21 mouse cellular contexts compared by ENCODE assay signal in the genomic region with DNA sequence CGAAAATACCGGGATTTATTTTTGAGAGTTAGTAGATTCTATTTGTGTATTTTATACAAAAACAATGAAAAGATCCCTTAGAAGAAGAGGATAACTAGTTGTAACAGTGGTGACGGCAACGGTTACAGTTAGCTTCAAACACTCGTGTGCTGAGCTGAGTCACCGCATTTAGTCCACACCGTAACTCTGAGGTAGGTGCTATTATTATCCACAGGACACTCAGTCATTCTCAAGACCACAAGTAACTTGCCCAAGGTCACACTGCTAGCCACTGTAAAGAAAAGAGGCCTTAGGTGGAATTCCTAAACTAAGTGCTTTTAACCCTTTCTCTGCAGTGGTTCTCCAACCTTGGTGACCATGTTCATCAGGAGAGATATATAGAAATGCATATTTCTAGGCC.
DNase-seq lines count a peak whose midpoint lies in the region; ATAC-seq and TF ChIP-seq lines count a peak whose summit lies in the region.
"Had no signal": no experiment of that assay in that cellular context is flagged by ENCODE, and none has a peak within 500 bp of the region (broad histone marks: within the 10 kb centered on the region; RNA-seq: fewer than 3 reads in every experiment).

No protein-coding gene starts in this region.

- no peak for TF ChIP-seq CTCF in C2C12 (IDR thresholded peaks at IDR 0.05; ENCODE audit: control insufficient read depth, insufficient read depth, insufficient read length)
- no peak for TF ChIP-seq CTCF in embryonic fibroblast, embryonic 13.5 days (IDR thresholded peaks at IDR 0.05; ENCODE audit: borderline replicate concordance, insufficient read depth, low read length)

- peaks cover 5% of the 10 kb centered on the region for H3K79me2 ChIP-seq in C2C12 (ENCODE audit: control insufficient read depth, insufficient read depth)

- 54% methylated on average over 7 of the region's 7 CpGs for WGBS in heart, embryonic 12.5 days
- 94% methylated on average over 7 of the region's 7 CpGs for WGBS in forebrain, embryonic 11.5 days

- no peak for ATAC-seq in heart, embryonic 12.5 days (ENCODE audit: insufficient number of reproducible peaks, low FRiP score)
- no peak for ATAC-seq in megakaryocyte, adult 5-6 weeks (ENCODE audit: poor library complexity, severe bottlenecking)
- no peak for ATAC-seq in forebrain, embryonic 11.5 days (replicated peaks; ENCODE audit: low FRiP score)
- ATAC-seq: activated CD4-positive, CD25-positive, alpha-beta regulatory T cell, adult 4 months; forebrain, embryonic 15.5 days had no signal

- H3K79me3 ChIP-seq in C2C12 (ENCODE audit: low read depth), result no peaks in the 10 kb centered on the region

- no peak for DNase-seq in heart, postnatal 4 days
- DNase-seq in skeletal muscle tissue, adult 2 months (ENCODE audit: low read depth, low spot score), result peak; percentile 42
- no peak for DNase-seq in forebrain, embryonic 11.5 days (ENCODE audit: low spot score)
- DNase-seq: adrenal gland, postnatal 10 days; cerebellum, adult 18-20 months; cerebellum, postnatal 14 days; gastrocnemius, postnatal 14 days; kidney, adult 2 months; lung, postnatal 4 days had no signal

- no peak overlapping the region for H3ac ChIP-seq in C2C12 (ENCODE audit: control insufficient read depth, insufficient read length, low read depth)

- no peak overlapping the region for H3K4me2 ChIP-seq in heart, embryonic 12.5 days
- no peak overlapping the region for H3K4me2 ChIP-seq in forebrain, embryonic 11.5 days (ENCODE audit: low read depth, low read length, severe bottlenecking)
- H3K4me2 ChIP-seq: embryonic facial prominence, embryonic 13.5 days; forebrain, embryonic 15.5 days; hindbrain, embryonic 13.5 days; neural tube, embryonic 15.5 days had no signal

- no peaks in the 10 kb centered on the region for H3K27me3 ChIP-seq in heart, embryonic 12.5 days (replicated peaks)
- H3K27me3 ChIP-seq in C2C12 (ENCODE audit: control insufficient read depth, insufficient read depth, insufficient read length), result no peaks in the 10 kb centered on the region
- H3K27me3 ChIP-seq in forebrain, embryonic 11.5 days (ENCODE audit: control insufficient read depth, insufficient read depth, low read length), result no peaks in the 10 kb centered on the region
- H3K27me3 ChIP-seq: embryonic facial prominence, embryonic 13.5 days; forebrain, embryonic 15.5 days; hindbrain, embryonic 13.5 days; neural tube, embryonic 15.5 days had no signal

- TF ChIP-seq POLR2A in embryonic fibroblast, embryonic 13.5 days (IDR thresholded peaks at IDR 0.05; ENCODE audit: low read depth, low read length), result no peak

- peak overlapping the region; percentile 51 for H3K27ac ChIP-seq in heart, embryonic 12.5 days (ENCODE audit: poor library complexity, severe bottlenecking)
- peak overlapping the region; percentile 83 for H3K27ac ChIP-seq in embryonic fibroblast, embryonic 13.5 days (ENCODE audit: insufficient read depth, low read length)
- no peak overlapping the region for H3K27ac ChIP-seq in forebrain, embryonic 11.5 days (ENCODE audit: low read depth, low read length)
- H3K27ac ChIP-seq: embryonic facial prominence, embryonic 13.5 days; forebrain, embryonic 15.5 days; hindbrain, embryonic 13.5 days; kidney, postnatal 0 days; midbrain, embryonic 10.5 days; neural tube, embryonic 15.5 days had no signal

- H3K9me3 ChIP-seq in heart, embryonic 12.5 days (replicated peaks), result no peaks in the 10 kb centered on the region
- H3K9me3 ChIP-seq in forebrain, embryonic 11.5 days (ENCODE audit: control insufficient read depth, low read length), result no peaks in the 10 kb centered on the region
- H3K9me3 ChIP-seq: embryonic facial prominence, embryonic 13.5 days; forebrain, embryonic 15.5 days; G1E; hindbrain, embryonic 13.5 days; midbrain, embryonic 10.5 days; neural tube, embryonic 15.5 days had no signal

- H3K4me3 ChIP-seq in heart, embryonic 12.5 days, result no peak overlapping the region
- H3K4me3 ChIP-seq in C2C12 (ENCODE audit: insufficient read depth, poor library complexity, severe bottlenecking), result no peak overlapping the region
- no peak overlapping the region for H3K4me3 ChIP-seq in embryonic fibroblast, embryonic 13.5 days (ENCODE audit: insufficient read depth, low read length)
- no peak overlapping the region for H3K4me3 ChIP-seq in forebrain, embryonic 11.5 days (ENCODE audit: low read depth, low read length)
- H3K4me3 ChIP-seq: embryonic facial prominence, embryonic 13.5 days; forebrain, embryonic 15.5 days; hindbrain, embryonic 13.5 days; midbrain, embryonic 10.5 days; neural tube, embryonic 15.5 days had no signal

- no peak overlapping the region for H3K9ac ChIP-seq in heart, embryonic 12.5 days
- H3K9ac ChIP-seq in forebrain, embryonic 11.5 days (ENCODE audit: low read length), result no peak overlapping the region
- H3K9ac ChIP-seq: embryonic facial prominence, embryonic 13.5 days; forebrain, embryonic 15.5 days; hindbrain, embryonic 13.5 days; neural tube, embryonic 15.5 days had no signal

- peaks cover 32% of the 10 kb centered on the region for H3K4me1 ChIP-seq in heart, embryonic 12.5 days (replicated peaks)
- peaks cover 34% of the 10 kb centered on the region for H3K4me1 ChIP-seq in embryonic fibroblast, embryonic 13.5 days (ENCODE audit: control insufficient read depth, insufficient read depth, low read length)
- no peaks in the 10 kb centered on the region for H3K4me1 ChIP-seq in forebrain, embryonic 11.5 days (replicated peaks; ENCODE audit: control insufficient read depth, insufficient read depth, low read length)
- H3K4me1 ChIP-seq: forebrain, embryonic 15.5 days; midbrain, embryonic 10.5 days; neural tube, embryonic 15.5 days had no signal

- H3K36me3 ChIP-seq in heart, embryonic 12.5 days, result no peaks in the 10 kb centered on the region
- no peaks in the 10 kb centered on the region for H3K36me3 ChIP-seq in C2C12 (ENCODE audit: control insufficient read depth, insufficient read depth)
- no peaks in the 10 kb centered on the region for H3K36me3 ChIP-seq in forebrain, embryonic 11.5 days (ENCODE audit: control insufficient read depth, insufficient read depth, low read length)
- H3K36me3 ChIP-seq: embryonic facial prominence, embryonic 13.5 days; forebrain, embryonic 15.5 days; G1E; hindbrain, embryonic 13.5 days; midbrain, embryonic 10.5 days; neural tube, embryonic 15.5 days had no signal

TF ChIP-seq in C2C12, 6 proteins besides CTCF, POLR2A, EP300 and RAD21:
- TF ChIP-seq FOSL1 (IDR thresholded peaks at IDR 0.05; ENCODE audit: insufficient read depth, low read length, poor library complexity, severe bottlenecking) (peak; percentile 1), MYOG (IDR thresholded peaks at IDR 0.05; ENCODE audit: control insufficient read depth, extremely low read depth, insufficient read length) (no peak)
